Mouse (Mus musculus) embryonic facial prominence, embryonic 13.5 days (tissue): Measurements from ENCODE around the gene Rnf169. TPM values are rescaled to one million over a fixed set of nuclear protein-coding genes. Genes with fewer than 3 reads are reported as not detected.

Source experiments
- ATAC-seq: fragments of 200-750 bp; cut with Nextera tagmentation; 2 replicates; pipeline ENCODE4 v1.8.0; 2017; ENCODE audit warnings: low read depth; ENCODE audit not compliant: insufficient number of reproducible peaks, insufficient read depth, low FRiP score, low TSS enrichment
- H3K27ac ChIP-seq: fragments of 300-500 bp; sonication (generic); 2 replicates; pipeline ENCODE4 v1.5.1; 2015; ENCODE audit warnings: moderate library complexity, mild to moderate bottlenecking, inconsistent platforms
- H3K27me3 ChIP-seq: fragments of 300-500 bp; sonication (generic); 2 replicates; pipeline ENCODE4 v1.6.1; 2015; ENCODE audit warnings: mild to moderate bottlenecking, inconsistent platforms
- H3K36me3 ChIP-seq: fragments of 300-500 bp; sonication (generic); 2 replicates; pipeline ENCODE4 v1.6.1; 2015; ENCODE audit warnings: mild to moderate bottlenecking, inconsistent platforms
- H3K4me1 ChIP-seq: fragments of 300-500 bp; sonication (generic); 2 replicates; pipeline ENCODE4 v1.6.1; 2015; ENCODE audit warnings: inconsistent platforms
- H3K4me2 ChIP-seq: fragments of 300-500 bp; sonication (generic); 2 replicates; pipeline ENCODE4 v1.6.1; 2015; ENCODE audit warnings: moderate library complexity, mild to moderate bottlenecking, inconsistent platforms
- H3K4me3 ChIP-seq: fragments of 300-500 bp; sonication (generic); 2 replicates; pipeline ENCODE4 v1.5.1; 2015; ENCODE audit warnings: mild to moderate bottlenecking, inconsistent platforms
- H3K9ac ChIP-seq: fragments of 300-500 bp; sonication (generic); 2 replicates; pipeline ENCODE4 v1.6.1; 2015; ENCODE audit warnings: mild to moderate bottlenecking, inconsistent platforms
- H3K9me3 ChIP-seq: fragments of 300-500 bp; sonication (generic); 2 replicates; pipeline ENCODE4 v1.6.1; 2016; ENCODE audit warnings: inconsistent platforms
- WGBS: fragments of 180-500 bp; shearing (Covaris S2); methylation state at CpG from one replicate; pipeline ENCODE4 v1.1.7; 2015; ENCODE audit warnings: mixed read lengths; 5-methylcytosine and 5-hydroxymethylcytosine counted together
- polyA plus RNA-seq: library from polyadenylated mRNA; unstranded; fragments of >200 nt; fragmentation: Nextera tagmentation; extraction: Ambion mirVana; gene quantifications from 2 replicates; pipeline ENCODE4 v1.2.1, GENCODE M21; 2015

The Rnf169 gene
- polyA plus RNA-seq, 1 experiment from 2014 or later, result 6.6 TPM

GRCm38 (mm10) chr7:100003781-100004180, 23.5 kb upstream of the Rnf169 start:
- no peak for ATAC-seq
- H3K36me3 ChIP-seq, result no peaks in the 10 kb centered on the region
- 59% methylated on average over 9 of the region's 9 CpGs for WGBS
- no peak overlapping the region for H3K4me2 ChIP-seq
- H3K9me3 ChIP-seq, result no peaks in the 10 kb centered on the region
- H3K9ac ChIP-seq, result no peak overlapping the region
- no peak overlapping the region for H3K4me3 ChIP-seq
- no peak overlapping the region for H3K27ac ChIP-seq
- peaks cover 5% of the 10 kb centered on the region for H3K4me1 ChIP-seq
- peaks cover 51% of the 10 kb centered on the region for H3K27me3 ChIP-seq

GRCm38 (mm10) chr7:99998668-99999067, 18.4 kb upstream of the Rnf169 start:
- Histone ChIP-seq H3K4me2 (no peak overlapping the region), H3K4me3 (no peak overlapping the region), H3K9ac (no peak overlapping the region), H3K27me3 (0 out of 2 replicates have a peak, but pooled peaks cover 4% of the 10 kb centered on the region), H3K4me1 (no peaks in the 10 kb centered on the region), H3K27ac (no peak overlapping the region), H3K9me3 (no peaks in the 10 kb centered on the region), H3K36me3 (no peaks in the 10 kb centered on the region)
- no peak for ATAC-seq
- 83% methylated on average over 3 of the region's 3 CpGs for WGBS

- ATAC-seq, result no peak
Observed at GRCm38 (mm10) chr7:99995186-99995585, 14.9 kb upstream of the Rnf169 start.

GRCm38 (mm10) chr7:99993159-99993558, 12.9 kb upstream of the Rnf169 start:
- Histone ChIP-seq H3K27me3 (no peaks in the 10 kb centered on the region), H3K4me3 (no peak overlapping the region), H3K4me2 (no peak overlapping the region), H3K9me3 (no peaks in the 10 kb centered on the region), H3K36me3 (no peaks in the 10 kb centered on the region), H3K9ac (no peak overlapping the region), H3K27ac (no peak overlapping the region), H3K4me1 (no peaks in the 10 kb centered on the region)
- 81% methylated on average over 7 of the region's 7 CpGs for WGBS
- no peak for ATAC-seq

More at GRCm38 (mm10) chr7:99995186-99995585, 14.9 kb upstream of the Rnf169 start:
- H3K27me3 ChIP-seq, result no peaks in the 10 kb centered on the region
- H3K4me1 ChIP-seq, result no peaks in the 10 kb centered on the region
- no peak overlapping the region for H3K4me3 ChIP-seq
- no peak overlapping the region for H3K4me2 ChIP-seq
- H3K9ac ChIP-seq, result no peak overlapping the region
- 80% methylated on average over 7 of the region's 7 CpGs for WGBS
- no peak overlapping the region for H3K27ac ChIP-seq
- H3K9me3 ChIP-seq, result no peaks in the 10 kb centered on the region
- no peaks in the 10 kb centered on the region for H3K36me3 ChIP-seq

GRCm38 (mm10) chr7:99990990-99991707, 10.9 kb upstream of the Rnf169 start:
- H3K9me3 ChIP-seq, result no peaks in the 10 kb centered on the region
- H3K4me1 ChIP-seq, result no peaks in the 10 kb centered on the region
- H3K4me2 ChIP-seq, result no peak overlapping the region
- 76% methylated on average over 8 of the region's 8 CpGs for WGBS
- H3K36me3 ChIP-seq, result no peaks in the 10 kb centered on the region
- H3K4me3 ChIP-seq, result no peak overlapping the region
- H3K27me3 ChIP-seq, result no peaks in the 10 kb centered on the region
- no peak overlapping the region for H3K27ac ChIP-seq
- no peak for ATAC-seq
- H3K9ac ChIP-seq, result no peak overlapping the region

GRCm38 (mm10) chr7:99989844-99990760, 9.9 kb upstream of the Rnf169 start:
- WGBS, result 62% methylated on average over 15 of the region's 15 CpGs
- Histone ChIP-seq H3K27me3 (no peaks in the 10 kb centered on the region), H3K9me3 (no peaks in the 10 kb centered on the region), H3K36me3 (no peaks in the 10 kb centered on the region), H3K9ac (no peak overlapping the region), H3K27ac (no peak overlapping the region), H3K4me3 (no peak overlapping the region), H3K4me2 (no peak overlapping the region), H3K4me1 (no peaks in the 10 kb centered on the region)
- ATAC-seq, result no peak

GRCm38 (mm10) chr7:99988725-99989124, 8.5 kb upstream of the Rnf169 start:
- no peak for ATAC-seq
- Histone ChIP-seq H3K27ac (no peak overlapping the region), H3K4me2 (no peak overlapping the region), H3K4me1 (no peaks in the 10 kb centered on the region), H3K27me3 (no peaks in the 10 kb centered on the region), H3K9ac (no peak overlapping the region), H3K4me3 (no peak overlapping the region), H3K36me3 (no peaks in the 10 kb centered on the region), H3K9me3 (no peaks in the 10 kb centered on the region)
- 5% methylated on average over 4 of the region's 4 CpGs for WGBS

- H3K9ac ChIP-seq, result no peak overlapping the region
Observed at GRCm38 (mm10) chr7:99982256-99983242, 2.3 kb upstream of the Rnf169 start.

GRCm38 (mm10) chr7:99981311-99981710, 1.1 kb upstream of the Rnf169 start:
- Histone ChIP-seq H3K4me3 (no peak overlapping the region), H3K4me2 (no peak overlapping the region), H3K27ac (peak overlapping the region; percentile 14; the same call in 1 of the 2 replicates), H3K4me1 (peaks cover 18% of the 10 kb centered on the region), H3K9me3 (no peaks in the 10 kb centered on the region), H3K9ac (no peak overlapping the region), H3K27me3 (no peaks in the 10 kb centered on the region), H3K36me3 (no peaks in the 10 kb centered on the region)
- 13% methylated on average over 2 of the region's 2 CpGs for WGBS
- ATAC-seq, result no peak

More at GRCm38 (mm10) chr7:99982256-99983242, 2.3 kb upstream of the Rnf169 start:
- WGBS, result 79% methylated on average over 13 of the region's 13 CpGs
- H3K36me3 ChIP-seq, result no peaks in the 10 kb centered on the region
- ATAC-seq, result no peak
- H3K27me3 ChIP-seq, result no peaks in the 10 kb centered on the region
- H3K4me1 ChIP-seq, result peaks cover 16% of the 10 kb centered on the region
- H3K4me3 ChIP-seq, result no peak overlapping the region
- no peaks in the 10 kb centered on the region for H3K9me3 ChIP-seq
- no peak overlapping the region for H3K4me2 ChIP-seq
- no peak overlapping the region for H3K27ac ChIP-seq

GRCm38 (mm10) chr7:99979546-99980131, 609 bp downstream of the Rnf169 start:
- Histone ChIP-seq H3K4me2 (peak overlapping the region; percentile 69), H3K36me3 (no peaks in the 10 kb centered on the region), H3K4me1 (peaks cover 26% of the 10 kb centered on the region), H3K9me3 (no peaks in the 10 kb centered on the region), H3K27me3 (no peaks in the 10 kb centered on the region), H3K4me3 (peak overlapping the region; percentile 99), H3K27ac (peak overlapping the region; percentile 98), H3K9ac (peak overlapping the region; percentile 98)
- under 1% methylated on average over 51 of the region's 51 CpGs for WGBS
- peak; percentile 74 for ATAC-seq
